Mouse (Mus musculus): Measurements from ENCODE around the gene Nsd1. TPM values are rescaled to one million over a fixed set of nuclear protein-coding genes. Genes with fewer than 3 reads are reported as not detected.

The Nsd1 gene
- polyA plus RNA-seq, 1 experiment from 2014 or later, result 68.0 TPM

DNA sequence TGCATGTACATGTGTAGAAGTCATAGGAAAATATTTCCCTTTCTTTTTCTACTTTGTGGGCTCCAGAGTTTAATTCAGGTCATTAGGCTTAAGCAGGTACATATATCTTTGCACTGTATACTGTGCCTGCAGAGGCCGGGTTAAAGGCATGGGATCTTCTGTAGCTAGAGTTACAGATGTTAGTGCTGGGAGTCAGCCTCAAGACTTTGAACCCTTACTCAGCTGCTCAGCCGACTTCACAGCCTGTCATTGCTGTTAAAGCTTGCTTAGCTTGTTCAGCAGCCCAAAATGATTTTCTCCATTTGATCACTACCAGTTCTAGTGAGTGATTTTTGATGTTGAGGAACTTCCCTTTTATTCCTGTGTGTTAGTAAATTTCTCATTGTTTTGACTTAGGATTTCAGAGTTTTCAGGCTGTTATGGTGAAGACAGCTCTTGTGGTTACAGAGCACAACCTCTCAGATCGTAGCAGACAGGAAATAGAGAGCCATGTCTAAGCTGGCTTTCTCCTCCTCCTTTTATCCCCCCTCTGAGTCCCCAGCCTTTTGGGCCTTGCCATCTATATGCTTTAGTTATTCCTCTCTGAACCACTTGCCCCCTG is 45.6 kb downstream of the Nsd1 start:
- no peak overlapping the region for H3K4me2 ChIP-seq
- H3K36me3 ChIP-seq (ENCODE audit: control insufficient read depth, insufficient read depth, low read length), result peaks cover 2% of the 10 kb centered on the region; the same call in 1 of the 2 replicates
- no peak overlapping the region for H3K9ac ChIP-seq (ENCODE audit: low read length)
- no peak for ATAC-seq (ENCODE audit: low FRiP score)
- DNase-seq (ENCODE audit: low spot score, missing footprints), result no peak
- no peaks in the 10 kb centered on the region for H3K27me3 ChIP-seq (ENCODE audit: control insufficient read depth, insufficient read depth, low read length)
- WGBS, result 89% methylated on average over 3 of the region's 3 CpGs
- no peak overlapping the region for H3K27ac ChIP-seq (ENCODE audit: low read depth, low read length)
- H3K4me1 ChIP-seq (ENCODE audit: control insufficient read depth, insufficient read depth, low read length), result no peaks in the 10 kb centered on the region
- no peaks in the 10 kb centered on the region for H3K9me3 ChIP-seq (ENCODE audit: control insufficient read depth, low read length)
- H3K4me3 ChIP-seq (ENCODE audit: low read depth, low read length), result no peak overlapping the region

DNA sequence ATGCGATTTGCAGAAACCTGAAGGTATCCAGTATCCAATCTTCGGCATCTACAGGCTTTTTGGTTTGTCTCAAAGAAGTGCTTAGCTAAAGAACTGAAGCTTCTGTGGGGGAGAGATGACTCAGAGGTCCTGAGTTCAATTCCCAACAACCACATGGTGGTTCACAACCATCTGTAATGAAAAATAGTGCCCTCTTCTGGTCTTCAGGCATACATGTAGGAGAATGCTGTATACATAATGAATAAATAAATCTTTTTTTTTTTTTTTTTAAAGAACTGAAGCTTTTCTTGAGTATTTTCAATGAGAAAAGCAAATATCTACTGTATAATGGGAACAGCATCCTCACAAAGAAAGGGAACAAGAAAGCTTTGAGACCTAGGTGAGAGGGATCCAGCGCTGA is 49.1 kb downstream of the Nsd1 start:
- no peak for DNase-seq (ENCODE audit: low spot score, missing footprints)
- 98% methylated on average over 3 of the region's 3 CpGs for WGBS
- H3K9me3 ChIP-seq (ENCODE audit: control insufficient read depth, low read length), result no peaks in the 10 kb centered on the region
- no peak overlapping the region for H3K27ac ChIP-seq (ENCODE audit: low read depth, low read length)
- H3K4me1 ChIP-seq (ENCODE audit: control insufficient read depth, insufficient read depth, low read length), result no peaks in the 10 kb centered on the region
- no peak overlapping the region for H3K4me3 ChIP-seq (ENCODE audit: low read depth, low read length)
- ATAC-seq (ENCODE audit: low FRiP score), result no peak
- H3K27me3 ChIP-seq (ENCODE audit: control insufficient read depth, insufficient read depth, low read length), result no peaks in the 10 kb centered on the region
- H3K36me3 ChIP-seq (ENCODE audit: control insufficient read depth, insufficient read depth, low read length), result peaks cover 13% of the 10 kb centered on the region
- H3K4me2 ChIP-seq, result no peak overlapping the region
- no peak overlapping the region for H3K9ac ChIP-seq (ENCODE audit: low read length)

GRCm38 (mm10) chr13:55261521-55261920 is 51.9 kb downstream of the Nsd1 start:
- Histone ChIP-seq H3K27ac (ENCODE audit: low read depth, low read length) (no peak overlapping the region), H3K9ac (ENCODE audit: low read length) (no peak overlapping the region), H3K4me1 (ENCODE audit: control insufficient read depth, insufficient read depth, low read length) (no peaks in the 10 kb centered on the region), H3K36me3 (ENCODE audit: control insufficient read depth, insufficient read depth, low read length) (peaks cover 14% of the 10 kb centered on the region), H3K4me2 (no peak overlapping the region), H3K4me3 (ENCODE audit: low read depth, low read length) (no peak overlapping the region), H3K27me3 (ENCODE audit: control insufficient read depth, insufficient read depth, low read length) (no peaks in the 10 kb centered on the region), H3K9me3 (ENCODE audit: control insufficient read depth, low read length) (no peaks in the 10 kb centered on the region)
- 94% methylated on average over 8 of the region's 8 CpGs for WGBS
- ATAC-seq (ENCODE audit: low FRiP score) (no peak), DNase-seq (ENCODE audit: low spot score, missing footprints) (no peak)

GRCm38 (mm10) chr13:55262096-55262495 is 52.5 kb downstream of the Nsd1 start:
- Histone ChIP-seq H3K27ac (ENCODE audit: low read depth, low read length) (no peak overlapping the region), H3K4me1 (ENCODE audit: control insufficient read depth, insufficient read depth, low read length) (no peaks in the 10 kb centered on the region), H3K27me3 (ENCODE audit: control insufficient read depth, insufficient read depth, low read length) (no peaks in the 10 kb centered on the region), H3K36me3 (ENCODE audit: control insufficient read depth, insufficient read depth, low read length) (peaks cover 14% of the 10 kb centered on the region), H3K4me2 (no peak overlapping the region), H3K9me3 (ENCODE audit: control insufficient read depth, low read length) (no peaks in the 10 kb centered on the region), H3K4me3 (ENCODE audit: low read depth, low read length) (no peak overlapping the region), H3K9ac (ENCODE audit: low read length) (no peak overlapping the region)
- DNase-seq (ENCODE audit: low spot score, missing footprints), result no peak
- no peak for ATAC-seq (ENCODE audit: low FRiP score)

- H3K9me3 ChIP-seq (ENCODE audit: control insufficient read depth, low read length), result no peaks in the 10 kb centered on the region
- no peaks in the 10 kb centered on the region for H3K4me1 ChIP-seq (ENCODE audit: control insufficient read depth, insufficient read depth, low read length)
- no peaks in the 10 kb centered on the region for H3K27me3 ChIP-seq (ENCODE audit: control insufficient read depth, insufficient read depth, low read length)
- H3K27ac ChIP-seq (ENCODE audit: low read depth, low read length), result no peak overlapping the region
- no peak overlapping the region for H3K4me2 ChIP-seq
- no peak for ATAC-seq (ENCODE audit: low FRiP score)
- H3K36me3 ChIP-seq (ENCODE audit: control insufficient read depth, insufficient read depth, low read length), result peaks cover 15% of the 10 kb centered on the region; the same call in 1 of the 2 replicates
- DNase-seq (ENCODE audit: low spot score, missing footprints), result no peak
- H3K9ac ChIP-seq (ENCODE audit: low read length), result no peak overlapping the region
- H3K4me3 ChIP-seq (ENCODE audit: low read depth, low read length), result no peak overlapping the region
- WGBS, result 88% methylated on average over 5 of the region's 5 CpGs
Measured at GRCm38 (mm10) chr13:55277203-55277602, 67.6 kb downstream of the Nsd1 start.

- DNase-seq (ENCODE audit: low spot score, missing footprints) (no peak), ATAC-seq (ENCODE audit: low FRiP score) (no peak)
- WGBS, result 98% methylated on average over 5 of the region's 5 CpGs
- no peak overlapping the region for H3K4me2 ChIP-seq
- H3K4me1 ChIP-seq (ENCODE audit: control insufficient read depth, insufficient read depth, low read length), result no peaks in the 10 kb centered on the region
- H3K9me3 ChIP-seq (ENCODE audit: control insufficient read depth, low read length), result no peaks in the 10 kb centered on the region
- peaks cover 15% of the 10 kb centered on the region; the same call in 1 of the 2 replicates for H3K36me3 ChIP-seq (ENCODE audit: control insufficient read depth, insufficient read depth, low read length)
- no peak overlapping the region for H3K4me3 ChIP-seq (ENCODE audit: low read depth, low read length)
- no peaks in the 10 kb centered on the region for H3K27me3 ChIP-seq (ENCODE audit: control insufficient read depth, insufficient read depth, low read length)
- H3K9ac ChIP-seq (ENCODE audit: low read length), result no peak overlapping the region
- H3K27ac ChIP-seq (ENCODE audit: low read depth, low read length), result no peak overlapping the region
Measured at GRCm38 (mm10) chr13:55277646-55278045, 68.1 kb downstream of the Nsd1 start.

- DNase-seq (ENCODE audit: low spot score, missing footprints), result no peak
- ATAC-seq (ENCODE audit: low FRiP score), result no peak
- WGBS, result 91% methylated on average over 3 of the region's 3 CpGs
- no peaks in the 10 kb centered on the region for H3K4me1 ChIP-seq (ENCODE audit: control insufficient read depth, insufficient read depth, low read length)
- H3K4me2 ChIP-seq, result no peak overlapping the region
- no peak overlapping the region for H3K4me3 ChIP-seq (ENCODE audit: low read depth, low read length)
- H3K27ac ChIP-seq (ENCODE audit: low read depth, low read length), result no peak overlapping the region
- H3K9me3 ChIP-seq (ENCODE audit: control insufficient read depth, low read length), result no peaks in the 10 kb centered on the region
- peaks cover 22% of the 10 kb centered on the region for H3K36me3 ChIP-seq (ENCODE audit: control insufficient read depth, insufficient read depth, low read length)
- no peak overlapping the region for H3K9ac ChIP-seq (ENCODE audit: low read length)
- no peaks in the 10 kb centered on the region for H3K27me3 ChIP-seq (ENCODE audit: control insufficient read depth, insufficient read depth, low read length)
Measured at GRCm38 (mm10) chr13:55288854-55289253, 79.3 kb downstream of the Nsd1 start.

GRCm38 (mm10) chr13:55296760-55297159 is 87.2 kb downstream of the Nsd1 start:
- peaks cover 25% of the 10 kb centered on the region; the same call in 1 of the 2 replicates for H3K36me3 ChIP-seq (ENCODE audit: control insufficient read depth, insufficient read depth, low read length)
- WGBS, result 95% methylated on average over 1 of the region's 1 CpGs
- no peak overlapping the region for H3K9ac ChIP-seq (ENCODE audit: low read length)
- H3K4me3 ChIP-seq (ENCODE audit: low read depth, low read length), result no peak overlapping the region
- no peaks in the 10 kb centered on the region for H3K4me1 ChIP-seq (ENCODE audit: control insufficient read depth, insufficient read depth, low read length)
- DNase-seq (ENCODE audit: low spot score, missing footprints) (no peak), ATAC-seq (ENCODE audit: low FRiP score) (no peak)
- H3K27me3 ChIP-seq (ENCODE audit: control insufficient read depth, insufficient read depth, low read length), result no peaks in the 10 kb centered on the region
- H3K4me2 ChIP-seq, result no peak overlapping the region
- H3K9me3 ChIP-seq (ENCODE audit: control insufficient read depth, low read length), result no peaks in the 10 kb centered on the region
- no peak overlapping the region for H3K27ac ChIP-seq (ENCODE audit: low read depth, low read length)

DNA sequence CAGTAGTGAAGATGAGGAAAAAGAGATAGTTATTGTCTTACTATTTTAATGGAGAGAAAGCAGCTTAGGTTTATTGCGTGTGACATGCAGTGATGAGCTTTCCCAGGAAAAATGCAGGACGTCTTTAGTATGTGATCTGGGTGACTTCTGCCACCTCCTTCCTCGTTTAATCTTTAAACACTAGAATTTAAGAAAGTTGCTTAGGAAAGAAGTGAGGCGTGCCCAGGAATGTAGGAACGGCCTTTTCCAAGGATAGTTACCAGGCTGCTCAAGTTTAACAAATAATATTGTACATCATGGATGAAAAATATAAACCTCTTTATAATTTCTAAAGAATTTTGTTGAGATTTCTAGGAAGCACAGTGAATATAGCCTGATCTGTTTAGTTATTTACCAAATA is 91.3 kb downstream of the Nsd1 start:
- DNase-seq (ENCODE audit: low spot score, missing footprints) (no peak), ATAC-seq (ENCODE audit: low FRiP score) (no peak)
- Histone ChIP-seq H3K27ac (ENCODE audit: low read depth, low read length) (no peak overlapping the region), H3K27me3 (ENCODE audit: control insufficient read depth, insufficient read depth, low read length) (no peaks in the 10 kb centered on the region), H3K9ac (ENCODE audit: low read length) (no peak overlapping the region), H3K9me3 (ENCODE audit: control insufficient read depth, low read length) (no peaks in the 10 kb centered on the region), H3K4me3 (ENCODE audit: low read depth, low read length) (no peak overlapping the region), H3K4me1 (ENCODE audit: control insufficient read depth, insufficient read depth, low read length) (no peaks in the 10 kb centered on the region), H3K36me3 (ENCODE audit: control insufficient read depth, insufficient read depth, low read length) (peaks cover 36% of the 10 kb centered on the region; the same call in 1 of the 2 replicates), H3K4me2 (no peak overlapping the region)
- 93% methylated on average over 5 of the region's 5 CpGs for WGBS

Measured in midbrain, embryonic 11.5 days (tissue).